Mouse (Mus musculus) retina, adult 2 months (tissue): Measurements from ENCODE around the gene Trpc1.

Experiments used
- DNase-seq: peaks from one replicate; pipeline ENCODE4 v3.0.0-alpha.2; 2012; ENCODE audit warnings: low read depth, low spot score

Gene Trpc1

DNA sequence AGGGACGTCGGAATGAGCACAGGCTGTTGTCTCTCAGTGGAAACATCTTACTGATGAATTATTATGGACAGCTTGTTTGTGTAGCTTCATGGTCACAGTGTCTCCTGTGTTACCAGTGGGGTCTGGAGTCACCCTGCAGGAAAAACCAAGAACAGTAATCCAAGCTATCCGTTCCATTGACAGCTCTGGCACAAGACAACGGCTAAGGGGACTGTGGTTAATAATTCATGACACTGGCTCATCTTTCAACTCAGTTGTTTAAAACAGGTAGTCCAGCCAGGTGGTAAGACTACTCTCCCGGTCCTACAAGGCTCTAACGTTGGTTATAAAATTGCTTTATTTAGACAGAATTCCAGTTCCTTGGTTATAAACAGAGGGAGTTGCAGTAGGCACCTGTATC is 53.6 kb downstream of the Trpc1 start:
- DNase-seq: no peak

DNA sequence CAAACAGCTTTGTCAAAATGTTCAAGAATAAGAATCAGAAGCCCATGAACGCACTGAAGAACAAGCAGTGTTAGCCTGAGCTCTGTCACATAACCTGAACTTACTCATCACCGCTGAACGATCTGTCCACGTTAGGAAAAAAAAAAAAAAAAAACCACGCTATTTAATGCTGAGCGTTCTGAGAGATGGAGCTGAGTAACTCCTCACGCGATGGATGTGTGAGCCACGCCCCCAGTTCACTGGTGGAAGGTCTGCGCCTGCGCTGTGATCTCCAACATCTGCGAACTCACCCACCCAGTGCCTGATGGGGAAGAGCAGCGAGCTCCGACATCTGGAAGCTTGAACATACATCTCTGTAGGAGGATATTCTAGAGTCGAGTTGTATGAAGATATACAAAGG is 55.2 kb downstream of the Trpc1 start:
- no peak for DNase-seq

DNA sequence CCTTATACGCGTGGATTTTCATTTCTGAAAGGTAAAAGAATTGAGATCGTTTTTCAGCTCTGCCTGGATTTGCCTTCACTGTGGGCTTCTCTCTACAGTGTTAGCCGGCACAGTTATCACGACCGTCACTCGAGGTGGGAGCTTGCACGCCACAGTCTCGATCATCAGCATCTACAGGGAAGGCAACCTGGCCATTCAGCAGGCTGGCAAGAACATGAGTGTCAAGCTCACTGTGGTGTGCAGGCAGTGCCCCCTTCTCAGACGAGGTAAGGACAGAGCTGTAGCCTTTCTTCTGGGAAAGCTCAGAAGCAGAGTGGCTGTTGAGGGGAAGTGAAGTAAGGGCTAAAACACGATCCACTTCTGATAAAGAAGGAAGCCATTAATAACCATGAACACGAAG is 55.6 kb downstream of the Trpc1 start:
- DNase-seq: no peak

DNA sequence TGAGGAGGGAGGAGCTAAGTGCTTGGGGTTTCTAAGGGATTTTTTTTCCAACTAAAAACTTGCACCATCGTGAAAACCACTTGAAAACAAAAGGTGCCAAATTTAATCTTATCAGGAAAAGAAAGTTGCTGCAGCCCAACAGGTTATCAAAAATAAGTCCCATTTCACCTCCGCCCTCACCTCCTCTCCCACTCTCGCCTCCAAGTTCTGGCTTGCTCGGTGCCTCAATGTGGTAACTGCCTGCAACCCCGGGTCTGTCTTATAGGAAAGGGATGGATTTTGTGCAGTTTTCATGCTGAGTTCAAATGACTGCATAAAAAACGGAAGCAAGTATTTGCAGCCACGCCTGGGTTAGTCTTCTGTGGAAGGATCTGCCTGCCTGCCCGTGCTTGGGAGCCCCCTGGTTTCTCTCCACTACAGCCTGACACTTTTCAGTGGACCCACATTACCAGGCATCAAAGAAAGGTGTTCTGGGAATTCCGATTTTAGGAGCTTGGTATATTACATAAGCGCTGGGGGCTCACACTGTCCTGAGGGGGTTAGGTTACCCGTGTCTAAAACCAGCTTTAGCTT is 56.6 kb downstream of the Trpc1 start:
- DNase-seq: no peak

DNA sequence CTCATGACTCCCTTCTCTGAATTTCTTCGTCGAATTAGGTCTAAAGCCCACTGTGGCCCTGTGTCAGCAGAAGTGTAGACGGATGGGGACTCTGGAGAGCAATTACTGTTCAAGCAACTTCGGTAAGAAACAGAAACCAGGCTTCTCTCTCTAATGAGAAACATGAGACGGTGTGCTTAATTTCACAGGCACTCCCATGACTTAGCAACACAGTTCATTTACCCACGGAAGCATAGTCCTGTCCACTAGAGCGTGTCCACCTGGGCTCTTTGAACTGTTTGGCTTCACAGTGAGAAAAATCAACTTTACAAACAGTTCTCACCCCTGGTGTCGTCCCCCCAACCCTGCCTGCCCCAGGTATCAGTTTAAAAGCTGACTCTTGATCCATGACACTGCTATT is 57.4 kb downstream of the Trpc1 start:
- no peak for DNase-seq

DNA sequence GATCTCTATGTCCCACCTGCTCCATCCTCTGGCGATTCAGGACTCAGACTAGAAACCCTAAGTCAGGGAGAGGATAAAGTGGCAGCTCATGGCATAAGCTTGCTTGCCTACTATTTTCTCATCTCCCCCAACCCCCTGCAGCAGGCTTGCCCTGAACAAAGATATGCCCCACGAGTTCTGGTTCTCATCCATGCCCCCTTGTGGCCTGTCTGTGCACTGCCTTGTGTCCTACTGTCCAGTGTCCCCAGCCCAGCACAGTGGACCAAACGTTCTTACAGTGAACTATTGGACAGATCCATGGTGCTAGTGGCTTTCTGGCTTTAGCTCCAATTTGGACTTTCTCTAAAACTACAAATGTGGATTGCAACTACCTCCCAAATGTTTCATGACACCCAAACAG is 62.1 kb downstream of the Trpc1 start:
- no peak for DNase-seq

DNA sequence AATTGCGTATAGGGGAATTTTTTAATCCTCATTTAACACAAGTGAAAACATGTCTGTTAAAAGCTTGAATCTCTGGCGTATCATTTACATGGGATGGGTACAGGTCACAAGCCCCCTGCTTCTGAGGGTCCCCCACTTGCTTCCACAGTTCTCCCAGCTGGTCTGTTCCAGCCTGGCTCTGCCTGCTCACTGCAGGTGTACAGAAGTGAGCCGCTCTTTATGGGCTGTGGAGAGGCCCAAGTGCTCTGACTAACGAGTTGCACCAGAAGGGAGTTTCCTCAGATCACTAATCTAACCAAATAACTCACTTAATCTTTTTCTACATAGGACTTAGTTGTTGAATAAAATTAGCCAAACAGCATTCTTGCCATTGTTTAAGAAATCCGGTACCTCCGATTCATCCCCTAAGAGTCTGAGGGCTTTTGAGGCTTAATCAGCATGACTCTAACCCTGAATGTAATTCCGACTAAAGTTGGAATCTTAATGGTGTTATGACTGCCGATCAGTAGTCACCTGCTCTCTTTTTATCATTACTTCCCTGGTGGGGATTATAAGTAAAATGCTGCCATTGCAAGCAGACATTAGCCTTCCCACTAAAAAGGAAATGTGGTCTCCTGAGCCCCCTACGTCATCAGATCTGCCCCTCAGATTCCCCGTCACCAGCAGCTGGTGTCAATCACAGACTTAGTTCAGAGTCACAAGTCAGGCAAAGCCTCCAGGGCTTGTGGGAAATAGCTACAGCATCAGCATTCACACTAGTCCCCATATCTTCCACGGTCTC is 64.3 kb downstream of the Trpc1 start:
- DNase-seq: no peak

DNA sequence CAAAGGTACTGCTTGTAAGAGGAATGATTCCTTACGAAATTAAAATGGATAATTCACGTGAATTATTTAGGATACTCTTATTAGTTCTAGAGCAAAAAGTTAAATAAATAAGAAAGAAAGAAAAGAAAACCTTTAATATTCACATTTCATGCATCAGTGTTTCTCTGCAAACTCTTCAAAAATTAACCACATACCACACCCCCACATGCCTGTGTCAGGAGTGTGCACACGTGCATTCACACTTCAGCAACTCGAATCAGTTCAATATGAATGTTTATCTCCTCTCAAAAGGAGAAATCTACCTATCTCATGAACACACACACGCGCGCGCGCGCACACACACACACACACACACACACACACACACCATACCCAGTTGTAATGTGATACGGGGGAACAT is 69.5 kb downstream of the Trpc1 start:
- DNase-seq: no peak

DNA sequence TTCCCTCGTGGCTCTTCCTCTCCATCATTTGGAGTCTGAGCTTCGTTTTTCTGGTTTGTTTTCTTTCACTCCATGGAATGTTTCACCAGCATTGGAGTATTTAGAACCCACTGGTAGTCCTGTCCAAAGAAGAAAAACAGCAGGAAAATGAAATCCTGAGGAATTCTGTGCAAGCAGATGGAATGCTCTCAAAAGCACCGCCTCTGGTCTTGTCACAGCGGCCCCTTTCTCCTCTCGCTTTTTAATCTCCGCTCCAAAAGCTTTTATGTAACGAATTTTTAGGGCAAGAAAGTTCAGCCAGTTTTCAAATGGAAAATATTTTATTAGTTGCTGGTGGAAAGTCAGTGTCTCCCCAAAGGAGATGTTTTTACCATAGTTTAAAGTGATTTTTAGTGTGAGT is 70.2 kb downstream of the Trpc1 start:
- no peak for DNase-seq

DNA sequence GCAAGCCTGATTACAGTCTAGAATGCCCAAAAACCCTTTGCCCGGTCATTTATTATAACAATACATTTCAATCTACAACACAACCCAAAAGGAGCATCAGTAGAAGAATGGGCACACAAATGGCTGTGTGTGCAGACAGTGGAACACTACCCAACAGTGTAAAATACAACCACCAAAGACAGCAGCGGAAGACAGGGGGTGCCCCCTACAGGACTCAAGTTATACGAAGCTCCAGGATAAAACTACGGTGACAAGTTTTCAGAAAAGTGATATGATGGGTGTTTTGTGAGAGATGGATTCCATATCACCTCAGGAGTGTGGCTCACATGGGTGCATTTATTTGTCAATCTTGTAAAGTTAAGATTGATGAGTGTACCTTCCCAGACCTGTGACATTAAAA is 74.2 kb downstream of the Trpc1 start:
- no peak for DNase-seq

DNA sequence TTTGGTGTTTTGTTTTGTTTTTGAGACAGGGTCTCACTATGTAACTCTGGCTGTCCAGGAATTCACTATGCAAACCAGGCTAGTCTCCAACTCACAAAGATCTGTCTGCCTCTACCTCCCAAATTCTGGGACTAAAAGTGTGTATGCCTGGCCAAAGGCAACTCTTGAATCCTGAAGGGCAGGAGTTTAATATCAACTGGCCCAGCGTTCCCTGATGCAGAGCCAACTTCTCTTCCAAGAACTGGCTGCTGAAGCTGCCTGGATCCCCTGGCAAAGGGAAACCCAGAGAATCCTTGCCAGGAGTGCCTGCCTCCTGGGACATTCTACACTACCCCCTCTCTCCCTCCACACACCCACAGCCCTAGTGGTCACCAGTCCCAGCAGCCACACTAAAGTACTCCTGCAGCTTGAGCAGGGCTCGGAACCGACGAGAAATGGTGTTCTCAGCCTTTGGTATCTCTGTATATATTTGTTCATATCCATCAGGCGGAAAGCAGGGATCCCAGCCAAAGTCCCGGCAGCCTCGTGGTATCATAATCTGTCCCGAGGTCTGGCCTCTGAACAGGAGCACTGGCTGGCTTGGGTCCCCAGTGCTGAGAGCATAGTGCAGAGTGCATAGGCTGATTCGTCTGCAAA is 75.0 kb downstream of the Trpc1 start:
- no peak for DNase-seq

DNA sequence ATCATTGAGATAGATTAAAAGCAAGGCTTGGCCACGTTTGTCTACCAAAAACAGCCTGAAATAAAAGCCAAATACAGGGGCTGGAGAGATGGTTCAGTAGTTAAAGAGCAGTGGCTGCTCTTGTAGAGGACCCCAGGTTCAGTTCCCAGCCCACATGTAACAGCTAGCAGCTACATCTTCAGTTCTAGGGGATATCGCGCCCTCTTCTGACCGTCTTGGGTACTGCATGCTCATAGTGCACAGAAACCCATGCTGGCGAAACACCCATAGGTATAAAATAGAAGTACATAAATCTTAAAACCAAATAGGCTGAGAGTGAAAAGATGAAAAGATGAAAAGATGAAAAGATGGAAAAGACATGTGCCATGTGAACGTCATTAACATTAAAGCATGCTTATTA is 77.4 kb downstream of the Trpc1 start:
- no peak for DNase-seq

DNA sequence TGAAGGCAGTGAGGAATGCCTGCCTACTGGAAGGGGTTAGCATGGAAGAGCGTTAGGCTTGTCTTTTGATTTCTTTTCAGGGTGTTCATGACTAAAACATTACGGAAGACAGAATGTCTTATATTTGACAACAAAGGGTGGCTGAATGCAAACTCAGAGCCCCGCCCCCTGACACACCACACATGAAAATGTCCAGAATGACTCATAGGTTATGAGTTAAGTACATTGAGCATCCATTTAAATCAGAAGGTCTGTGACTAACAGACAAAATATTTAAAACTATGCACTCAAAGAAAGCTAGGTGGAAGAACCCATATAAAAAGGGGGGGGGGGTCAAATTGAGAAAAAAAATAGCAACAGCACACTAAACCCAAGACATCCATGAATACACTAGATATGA is 77.8 kb downstream of the Trpc1 start:
- DNase-seq: no peak

DNA sequence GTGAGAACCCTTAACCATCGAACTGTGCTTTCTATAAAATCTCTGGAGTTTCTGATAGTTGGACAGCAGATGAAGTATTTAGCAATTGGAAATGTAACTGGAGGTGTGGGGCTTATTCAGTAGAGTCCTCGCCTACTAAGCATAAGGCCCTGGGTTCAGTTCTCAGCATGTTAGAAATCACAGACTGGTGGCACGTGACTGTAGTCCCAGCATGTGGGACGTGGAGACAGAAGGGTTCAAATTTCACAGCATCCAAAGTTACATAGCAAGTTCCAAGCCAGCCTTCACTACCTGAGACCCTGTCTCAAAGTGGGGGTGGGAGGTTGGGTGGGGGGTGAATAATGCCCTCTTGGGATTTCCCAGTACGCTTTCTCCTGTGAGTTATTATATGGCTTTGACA is 81.9 kb downstream of the Trpc1 start:
- no peak for DNase-seq

DNA sequence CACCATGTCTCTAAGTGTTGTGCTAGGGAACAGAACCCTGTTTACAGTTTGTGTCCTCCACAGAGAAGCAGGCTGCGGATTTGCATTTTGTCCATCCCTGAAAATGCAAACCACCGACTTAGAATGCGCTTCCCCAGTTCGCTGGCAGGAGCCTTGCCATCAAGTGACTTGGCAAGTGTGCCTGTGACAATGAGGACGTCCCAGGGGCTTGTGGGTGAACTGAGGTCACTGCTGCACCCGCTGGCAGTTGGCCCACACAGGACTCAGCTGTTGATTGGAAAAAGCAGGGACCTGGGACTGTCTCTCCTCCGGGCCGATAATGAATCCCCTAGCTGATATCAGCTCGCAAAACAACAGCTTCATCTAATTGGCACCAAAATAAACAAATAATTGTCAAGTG is 82.3 kb downstream of the Trpc1 start:
- peak; percentile 20 for DNase-seq

DNA sequence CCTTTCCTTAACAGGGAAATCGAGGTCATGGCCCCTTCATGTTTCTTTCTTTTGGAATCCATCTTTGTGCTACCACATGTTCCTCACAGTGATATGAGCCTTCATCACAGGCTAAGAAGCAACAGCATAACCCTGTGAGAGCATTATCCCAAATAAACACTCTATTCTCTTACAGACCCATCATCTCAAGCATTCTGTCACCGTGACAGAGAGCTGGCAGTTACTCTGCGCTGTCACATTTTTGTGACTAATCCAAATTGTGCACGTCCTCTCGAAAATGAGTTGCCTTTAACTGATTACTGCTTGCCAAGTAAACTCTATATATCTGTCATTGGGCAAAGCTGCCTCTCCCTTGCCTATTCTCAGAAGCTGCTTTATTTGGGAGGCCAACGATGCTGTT is 84.3 kb downstream of the Trpc1 start:
- no peak for DNase-seq

DNA sequence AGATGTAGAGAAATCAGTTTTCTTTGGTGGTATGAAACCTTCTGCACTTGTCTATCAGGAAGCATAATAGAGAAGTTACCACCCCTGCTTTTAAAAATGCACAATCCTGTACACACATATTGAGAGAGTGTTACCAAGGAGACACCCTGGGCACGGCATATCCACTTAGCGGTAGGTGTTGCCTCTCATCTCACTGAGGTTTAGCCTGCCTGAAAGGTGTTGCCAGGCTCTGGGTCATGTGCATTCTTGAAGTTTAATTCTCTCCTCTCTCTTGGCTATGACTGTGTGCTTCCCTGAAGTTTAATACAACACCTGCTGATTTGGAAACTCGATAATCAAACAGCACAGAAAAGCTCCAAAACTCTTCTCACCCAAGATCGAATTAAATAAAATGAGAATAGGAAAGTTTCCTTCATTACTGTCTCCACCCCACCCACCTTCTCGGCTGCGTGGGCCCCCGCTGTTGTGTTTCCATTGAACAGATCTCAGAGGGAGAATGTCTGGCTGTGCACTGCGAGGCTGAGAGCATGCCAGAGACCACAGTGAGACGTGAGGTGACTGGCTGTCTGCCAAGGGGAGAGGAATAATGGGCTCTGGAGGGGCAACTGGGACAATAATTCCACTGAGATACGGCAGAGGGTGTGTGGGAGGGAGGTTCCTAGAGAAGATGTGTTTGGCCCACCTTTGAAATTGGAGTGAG is 85.7 kb downstream of the Trpc1 start:
- DNase-seq: no peak

DNA sequence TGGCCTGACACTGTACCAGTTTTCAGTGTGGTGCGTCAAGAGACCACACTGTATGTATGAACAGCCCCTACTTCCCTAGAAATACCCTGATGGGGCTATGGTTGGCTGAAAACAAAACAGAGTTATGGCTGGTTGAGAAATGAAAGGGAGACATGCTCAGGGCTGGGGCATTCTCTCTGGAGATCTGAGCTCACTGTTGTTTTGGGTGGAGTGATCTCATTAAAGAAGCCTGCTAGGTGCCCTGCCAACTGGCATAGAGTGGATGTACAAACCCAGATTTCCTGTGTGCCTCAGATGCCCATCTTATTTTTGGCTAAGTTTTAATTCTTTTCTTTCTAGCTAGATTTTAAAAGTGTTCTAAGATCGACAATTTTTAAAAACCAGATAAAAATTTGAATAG is 92.2 kb downstream of the Trpc1 start:
- DNase-seq: no peak
